21 mouse cellular contexts compared by ENCODE assay signal in genomic region chr2:145269410-145269809, GRCm38 (mm10).
DNase-seq lines count a peak whose midpoint lies in the region; ATAC-seq and TF ChIP-seq lines count a peak whose summit lies in the region.
"Had no signal": no experiment of that assay in that cellular context is flagged by ENCODE, and none has a peak within 500 bp of the region (broad histone marks: within the 10 kb centered on the region; RNA-seq: fewer than 3 reads in every experiment).

No protein-coding gene starts in this region.

- H3K9ac ChIP-seq in CH12.LX (ENCODE audit: insufficient read depth, low read depth): no peak overlapping the region
- H3K9ac ChIP-seq: forebrain, embryonic 13.5 days; kidney, embryonic 15.5 days had no signal

- dilution Hi-C loops in CH12.LX (cut with MboI; ENCODE audit: extremely low pct_ligation_motif_present, extremely low pct_unique_long_range_greater_than_20kb, low sequenced_read_pairs): no loop called here

- CTCF ChIA-PET in Patski (lab: Charles Lee): interaction anchor here (0.9 to 2.2 kb wide), 5 partner anchors 9 to 22 kb away, joined by 3 to 4 read pairs (median 3); no protein-coding TSS in a partner anchor

- no peak overlapping the region for H3K4me2 ChIP-seq in CH12.LX (ENCODE audit: insufficient read depth, low read depth, poor library complexity, severe bottlenecking)
- H3K4me2 ChIP-seq: forebrain, embryonic 13.5 days; kidney, embryonic 15.5 days had no signal

- H3K27me3 ChIP-seq in CH12.LX (replicated peaks) (peaks cover 1% of the 10 kb centered on the region), Patski (no peaks in the 10 kb centered on the region)
- H3K27me3 ChIP-seq: forebrain, embryonic 13.5 days; kidney, embryonic 15.5 days had no signal

- POLR2A ChIA-PET in Patski (lab: Charles Lee): no interaction called here

- TF ChIP-seq EP300 in CH12.LX (IDR thresholded peaks at IDR 0.05; ENCODE audit: low read length): no peak

- no peaks in the 10 kb centered on the region for H3K79me2 ChIP-seq in CH12.LX (replicated peaks; ENCODE audit: control insufficient read depth, extremely low read depth, insufficient read depth, poor library complexity, severe bottlenecking)

- no peak overlapping the region for H3K4me3 ChIP-seq in layer of hippocampus, adult 2 months
- no peak overlapping the region for H3K4me3 ChIP-seq in CH12.LX (replicated peaks in 1 of 3; ENCODE audit: low read depth in 2 of 3, low read length in 2 of 3, poor library complexity in 1 of 3)
- H3K4me3 ChIP-seq: embryonic facial prominence, embryonic 10.5 days; forebrain, embryonic 13.5 days; kidney, embryonic 15.5 days; midbrain, embryonic 10.5 days had no signal

- H3K9me3 ChIP-seq in CH12.LX (replicated peaks; ENCODE audit: low read length): no peaks in the 10 kb centered on the region
- H3K9me3 ChIP-seq: embryonic facial prominence, embryonic 10.5 days; forebrain, embryonic 13.5 days; kidney, embryonic 15.5 days; midbrain, embryonic 10.5 days had no signal

- ATAC-seq in Patski: no peak
- ATAC-seq in granulocyte monocyte progenitor cell, adult 5-6 weeks (replicated peaks; ENCODE audit: poor library complexity, severe bottlenecking): peak; percentile 63
- no peak for ATAC-seq in erythroid progenitor cell, adult 5-6 weeks (replicated peaks; ENCODE audit: low FRiP score, poor library complexity, severe bottlenecking)
- ATAC-seq: activated CD4-positive, CD25-positive, alpha-beta regulatory T cell, adult 4 months; forebrain, embryonic 13.5 days had no signal

- no peak for DNase-seq in layer of hippocampus, adult 2 months (ENCODE audit: low spot score in 2 of 2)
- no peak for DNase-seq in layer of hippocampus, postnatal 36 days
- DNase-seq in CH12.LX (ENCODE audit: extremely low read depth) (peak; percentile 4), Patski (ENCODE audit: low read depth, low spot score) (no peak), MN1 (ENCODE audit: low spot score) (no peak)
- DNase-seq: adrenal gland, postnatal 25 days; cerebellum, adult 18-20 months; cerebellum, postnatal 36 days; gastrocnemius, postnatal 14 days; heart, postnatal 10 days; left cerebral cortex, postnatal 4 days; liver; right cerebral cortex, adult 18-20 months; thymus, postnatal 36 days had no signal

- H3K36me3 ChIP-seq in CH12.LX (replicated peaks in 1 of 2; ENCODE audit: control insufficient read depth in 1 of 2, insufficient read depth in 1 of 2, low read length in 1 of 2): no peaks in the 10 kb centered on the region
- H3K36me3 ChIP-seq: embryonic facial prominence, embryonic 10.5 days; kidney, embryonic 15.5 days; midbrain, embryonic 10.5 days had no signal

- in situ Hi-C loops in CH12.LX (cut with MboI; ENCODE audit: low pct_ligation_motif_present, low pct_unique_long_range_greater_than_20kb, low sequenced_read_pairs) (no loop called here), Patski (cut with MboI; ENCODE audit: low pct_unique_long_range_greater_than_20kb) (no loop called here)

- H3K4me1 ChIP-seq in CH12.LX (ENCODE audit: control insufficient read depth in 1 of 2, insufficient read depth in 2 of 2): no peaks in the 10 kb centered on the region
- H3K4me1 ChIP-seq: embryonic facial prominence, embryonic 10.5 days; forebrain, embryonic 13.5 days; kidney, embryonic 15.5 days; midbrain, embryonic 10.5 days had no signal

- TF ChIP-seq POLR2A in CH12.LX (IDR thresholded peaks at IDR 0.05; ENCODE audit: low read depth, low read length): no peak

- TF ChIP-seq RAD21 in CH12.LX (IDR thresholded peaks at IDR 0.05; ENCODE audit: low read depth, low read length): peak; percentile 3

- no peak overlapping the region for H3K27ac ChIP-seq in layer of hippocampus, adult 2 months
- no peak overlapping the region for H3K27ac ChIP-seq in CH12.LX (ENCODE audit: insufficient read depth, low read depth)
- H3K27ac ChIP-seq: embryonic facial prominence, embryonic 10.5 days; forebrain, embryonic 13.5 days; kidney, embryonic 15.5 days; midbrain, embryonic 10.5 days had no signal

- peak; percentile 58 for TF ChIP-seq CTCF in layer of hippocampus, adult 2 months (conservative IDR thresholded peaks at IDR 0.05)
- TF ChIP-seq CTCF in CH12.LX (conservative IDR thresholded peaks at IDR 0.05 in 1 of 2, IDR thresholded peaks at IDR 0.05 in 1 of 2; ENCODE audit: low read depth in 2 of 2, low read length in 2 of 2): peak in 1 of 2 experiments; percentile 26; a peak in 2 of 4 replicates
- TF ChIP-seq CTCF in Patski (IDR thresholded peaks at IDR 0.05): peak; percentile 36

TF ChIP-seq in CH12.LX, 34 proteins besides CTCF, POLR2A, EP300 and RAD21:
- TF ChIP-seq ZMIZ1 (IDR thresholded peaks at IDR 0.05; ENCODE audit: low read depth, low read length) (no peak), SMC3 (IDR thresholded peaks at IDR 0.05; ENCODE audit: low read depth, low read length) (peak; percentile 11; the same call in 1 of the 2 replicates)
TF ChIP-seq in CH12.LX: peak in this region for 1.
